Mouse (Mus musculus) heart, postnatal 25 days (tissue): ENCODE results near the gene Gpr19. TPM values are rescaled to one million over a fixed set of nuclear protein-coding genes. Genes with fewer than 3 reads are reported as not detected.

Source experiments
- DNase-seq: peaks from one replicate; pipeline ENCODE4 v3.0.0; 2022; ENCODE audit warnings: low spot score
- intact Hi-C: fragments of 180-260 bp; cut with DNase I; formaldehyde crosslinking; loops from one replicate; pipeline ENCODE4 v1.15.1; 2025
- total RNA-seq, 2 experiments: library from RNA; stranded (reverse); gene quantifications; 2 replicates each; pipeline ENCODE4 v1.2.3; 2021

Gene Gpr19
- total RNA-seq, 2 experiments from 2014 or later, result 3.3 to 5.1 TPM

DNA sequence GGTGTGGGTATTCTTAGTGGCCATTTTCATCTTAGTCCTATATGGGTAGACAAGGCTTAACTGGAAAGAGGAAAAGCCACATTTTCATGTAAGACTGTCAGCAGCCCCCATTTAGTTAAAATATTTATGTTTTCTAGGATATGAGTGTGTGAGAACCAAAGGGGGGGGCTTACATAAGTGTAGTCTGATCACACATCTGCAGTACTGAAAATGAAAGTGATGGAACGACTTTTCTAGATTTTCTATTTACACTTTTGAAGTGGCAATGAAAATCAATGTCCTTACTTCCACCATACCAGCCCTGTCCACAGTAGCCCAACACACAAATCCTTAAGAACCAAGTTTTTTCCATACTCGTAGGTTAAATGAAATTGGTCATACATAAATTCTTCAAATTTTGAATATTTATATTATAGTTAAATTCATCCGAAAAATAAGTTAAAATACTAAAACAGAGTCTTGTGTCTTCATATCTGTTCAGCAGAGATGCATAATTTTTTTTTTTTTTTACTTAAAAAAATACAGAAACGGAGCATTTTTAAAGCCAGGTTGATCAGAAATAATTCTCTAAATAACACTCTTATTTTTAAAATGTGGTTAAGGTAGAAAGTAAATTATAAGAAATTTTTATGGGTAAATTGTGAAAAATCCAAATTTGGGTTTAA, 27.4 kb upstream of the Gpr19 start:
- intact Hi-C loops, result no loop called here
- no peak for DNase-seq

DNA sequence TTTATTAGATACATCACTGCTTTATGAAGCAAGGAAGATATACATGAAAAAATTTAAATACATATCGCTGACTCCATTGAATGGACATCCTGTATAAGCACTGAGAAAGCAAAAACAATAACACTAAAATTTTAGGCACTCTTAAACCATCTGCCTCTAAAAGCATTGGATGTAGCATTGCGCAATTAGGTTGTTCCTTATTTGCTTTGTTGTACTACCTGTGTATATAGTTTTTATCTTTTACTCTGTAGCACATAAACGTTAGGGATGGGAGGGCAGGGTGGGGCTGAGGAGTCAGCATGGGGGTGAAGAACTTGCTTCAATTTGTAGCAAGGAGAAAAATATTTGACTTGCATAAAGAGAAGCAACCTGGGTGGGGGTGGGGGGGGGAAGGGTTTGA, 25.9 kb upstream of the Gpr19 start:
- intact Hi-C loops, result loop anchor here (5.0 kb wide), 1 partner anchor 132 kb away; the partner anchor contains the start of gene Dusp16
- no peak for DNase-seq

DNA sequence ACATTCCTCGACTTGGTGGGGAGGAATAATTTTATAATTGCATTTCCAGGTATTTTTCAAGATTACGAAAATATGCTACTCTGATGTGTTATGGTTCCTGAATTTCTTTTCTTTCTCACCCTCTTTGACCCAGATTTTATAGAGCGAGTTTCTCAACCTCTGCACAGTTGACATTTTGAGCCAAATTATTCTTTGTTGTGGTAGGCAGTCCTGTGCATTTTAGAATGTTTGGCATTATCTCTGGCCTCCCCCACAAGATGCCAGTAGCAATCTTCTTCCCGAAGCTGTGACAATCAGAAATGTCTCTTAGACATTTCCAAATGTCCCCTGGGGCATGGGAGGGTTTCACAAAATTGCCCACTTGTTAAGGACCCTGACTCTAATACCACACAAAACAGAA, 25.3 kb upstream of the Gpr19 start:
- intact Hi-C loops, result loop anchor here (5.0 kb wide), 1 partner anchor 131 kb away; the partner anchor contains the start of gene Dusp16
- no peak for DNase-seq

DNA sequence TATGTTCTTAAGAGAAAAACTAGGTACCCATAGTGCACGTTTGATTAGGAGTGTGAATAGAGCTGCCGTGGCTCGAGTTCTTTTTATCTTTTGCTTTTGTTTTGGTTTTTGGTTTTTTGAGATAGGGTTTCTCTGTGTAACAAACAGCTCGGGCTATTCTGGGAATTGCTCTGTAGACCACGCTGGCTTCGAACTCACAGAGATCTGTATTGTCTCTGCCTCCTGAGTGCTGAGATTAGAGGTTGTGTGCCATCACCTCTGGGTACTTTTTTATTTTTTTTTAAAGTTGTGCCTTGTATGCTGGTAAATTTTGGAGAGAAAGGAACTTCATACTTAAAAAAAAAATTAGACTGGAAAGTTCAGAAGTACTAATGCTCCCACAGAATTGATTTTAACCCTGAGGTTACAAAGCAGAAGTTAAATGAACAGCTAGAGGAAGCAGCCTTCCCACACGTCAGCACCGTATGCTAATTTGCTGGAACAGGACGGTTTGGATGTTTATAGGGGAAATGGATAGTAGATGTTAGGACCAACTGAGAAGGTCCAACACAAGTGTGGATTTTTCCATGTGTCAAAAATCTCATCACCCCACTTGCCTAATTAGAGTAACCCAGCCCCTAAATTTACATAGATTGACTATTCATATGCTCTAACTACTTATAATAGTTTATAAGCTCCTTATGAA, 24.3 kb upstream of the Gpr19 start:
- intact Hi-C loops, result loop anchor here (5.0 kb wide), 1 partner anchor 130 kb away; the partner anchor contains the start of gene Dusp16
- no peak for DNase-seq

DNA sequence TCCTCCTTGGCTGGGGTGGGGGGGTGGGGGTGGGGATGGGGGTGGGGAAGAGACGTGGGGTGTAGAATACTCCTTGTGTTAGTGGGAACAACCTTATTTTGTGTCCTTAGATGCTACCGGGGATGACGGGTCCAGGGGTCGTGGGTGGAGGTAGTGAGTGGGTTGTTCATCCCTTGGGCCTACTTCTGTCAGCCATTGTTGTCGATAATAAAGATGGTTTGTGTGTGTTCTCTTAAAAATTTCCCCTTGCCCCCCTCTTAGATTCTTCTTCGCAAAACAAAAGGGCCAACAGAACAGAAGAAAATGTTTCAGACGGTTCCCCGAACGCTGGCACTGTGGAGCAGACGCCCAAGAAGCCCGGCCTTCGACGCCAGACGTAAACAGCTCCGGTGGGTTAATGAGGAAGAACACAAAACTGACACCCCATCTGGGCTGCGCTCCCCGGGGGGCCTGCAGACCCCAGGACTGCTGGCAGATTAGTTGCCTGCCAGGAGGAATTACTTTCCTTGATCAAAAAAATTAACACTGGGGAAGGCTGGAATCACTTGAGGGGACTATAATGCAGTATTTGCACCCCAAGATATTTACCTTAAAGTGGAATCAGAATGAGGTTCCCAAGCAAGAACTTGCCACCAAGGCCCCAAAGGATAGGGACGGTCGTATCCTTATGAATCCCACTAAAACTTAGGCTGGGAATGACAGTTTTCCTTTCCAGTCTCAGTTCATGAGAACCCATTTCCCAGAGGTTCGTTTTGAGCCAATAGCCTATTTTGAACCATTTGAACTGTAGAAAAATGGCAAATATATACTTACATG, 23.5 kb upstream of the Gpr19 start:
- no peak for DNase-seq
- intact Hi-C loops, result loop anchor here (5.0 kb wide), 1 partner anchor 130 kb away; the partner anchor contains the start of gene Dusp16

DNA sequence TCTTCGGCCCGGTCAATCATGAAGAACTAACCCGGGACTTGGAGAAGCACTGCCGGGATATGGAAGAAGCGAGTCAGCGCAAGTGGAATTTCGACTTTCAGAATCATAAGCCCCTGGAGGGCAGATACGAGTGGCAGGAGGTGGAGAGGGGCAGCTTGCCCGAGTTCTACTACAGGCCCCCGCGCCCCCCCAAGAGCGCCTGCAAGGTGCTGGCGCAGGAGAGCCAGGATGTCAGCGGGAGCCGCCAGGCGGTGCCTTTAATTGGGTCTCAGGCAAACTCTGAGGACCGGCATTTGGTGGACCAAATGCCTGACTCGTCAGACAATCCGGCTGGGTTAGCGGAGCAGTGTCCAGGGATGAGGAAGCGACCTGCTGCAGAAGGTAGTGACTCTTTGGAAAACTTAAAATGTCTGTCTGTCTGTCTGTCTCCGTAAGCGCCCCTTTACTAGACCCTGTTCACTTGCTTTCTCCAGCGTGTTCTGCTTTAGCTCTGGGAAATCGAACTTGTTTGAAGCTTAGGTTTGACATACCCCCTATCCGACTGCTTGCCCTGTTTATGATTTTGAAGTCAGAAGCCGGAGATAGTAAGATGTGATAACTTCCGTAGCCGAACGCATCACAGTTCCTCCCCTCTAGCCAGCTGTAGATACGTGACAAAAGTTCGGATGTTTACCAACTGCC, 22.8 kb upstream of the Gpr19 start:
- intact Hi-C loops, result loop anchor here (5.0 kb wide), 1 partner anchor 129 kb away; the partner anchor contains the start of gene Dusp16
- DNase-seq, result no peak

DNA sequence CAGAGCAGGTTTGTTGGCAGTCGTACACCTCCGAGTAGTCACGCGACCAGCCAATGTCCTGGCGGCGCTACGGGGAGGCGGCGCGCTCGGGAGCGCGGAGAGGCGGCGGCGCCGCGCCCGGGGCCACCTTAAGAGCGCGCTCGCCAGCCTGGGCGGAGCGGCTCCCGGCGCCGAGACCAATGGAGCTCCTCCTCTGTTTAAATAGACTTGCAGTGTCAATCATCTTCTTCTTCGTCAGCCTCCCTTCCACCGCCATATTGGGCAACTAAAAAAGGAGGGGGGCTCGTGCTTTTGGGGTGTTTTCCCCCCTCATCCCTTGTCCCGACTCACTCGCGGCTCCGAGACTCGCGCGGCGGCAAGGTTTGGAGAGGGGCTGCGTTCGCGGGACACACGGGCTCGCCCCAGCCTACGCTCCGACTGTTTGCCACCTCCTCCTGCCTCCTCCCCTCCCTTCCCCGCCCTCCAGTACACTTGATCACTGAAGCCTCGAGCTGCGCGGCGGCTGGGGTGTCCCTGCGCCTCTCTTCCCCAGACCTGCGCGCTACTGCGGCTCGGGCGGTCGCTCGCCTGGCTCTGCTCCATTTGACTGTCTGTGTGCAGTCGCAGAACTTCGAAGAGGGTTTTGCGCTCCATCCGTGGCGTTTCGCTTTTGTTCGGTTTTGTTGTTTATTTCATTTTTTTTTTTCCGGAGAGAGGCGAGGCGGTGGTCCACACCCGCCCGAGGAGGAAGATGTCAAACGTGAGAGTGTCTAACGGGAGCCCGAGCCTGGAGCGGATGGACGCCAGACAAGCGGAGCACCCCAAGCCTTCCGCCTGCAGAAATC, 22.0 kb upstream of the Gpr19 start, which contains the start of gene Cdkn1b:
TSS of gene Cdkn1b (plus strand) at position 212 of the 824 bp plus-strand sequence.
- DNase-seq, result peak; percentile 91
- intact Hi-C loops, result loop anchor here (1.0 to 5.0 kb wide), 2 partner anchors 22 to 128 kb away; partner anchors contain the start of genes Dusp16 and Gpr19

DNA sequence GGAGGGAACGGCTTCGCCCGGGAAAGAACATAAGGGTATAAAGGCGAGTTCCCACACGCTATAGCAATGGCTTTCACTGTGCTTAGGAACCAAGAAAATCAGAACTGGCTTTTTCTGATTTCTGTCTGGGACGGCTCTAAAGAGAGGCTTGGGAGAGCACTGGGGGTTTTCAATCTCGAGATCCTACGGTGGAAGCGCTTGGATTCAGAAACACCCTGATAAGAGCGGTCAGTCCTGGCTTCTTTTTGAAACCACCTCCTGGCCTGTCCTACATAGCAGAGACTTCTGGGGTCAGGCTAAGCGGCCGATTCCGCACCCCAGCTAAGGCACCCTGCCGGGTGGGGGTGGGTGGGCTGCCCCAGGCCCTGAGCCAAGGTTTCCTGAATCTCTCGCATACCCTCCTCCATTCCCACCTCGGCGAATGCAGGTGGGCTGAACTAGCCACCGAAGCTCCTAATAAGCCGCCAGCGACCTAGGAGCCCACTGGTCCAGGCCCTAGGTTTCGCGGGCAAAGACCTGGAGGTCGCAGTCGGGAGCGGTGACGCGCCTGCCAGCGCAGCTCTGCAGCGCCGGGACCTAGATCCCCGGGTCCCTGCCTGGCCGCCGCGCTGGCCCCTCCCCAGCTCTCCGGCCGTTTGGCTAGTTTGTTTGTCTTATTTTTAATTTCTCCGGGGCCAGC, 21.3 kb upstream of the Gpr19 start:
- DNase-seq, result no peak
- intact Hi-C loops, result loop anchor here (1.0 to 5.0 kb wide), 2 partner anchors 21 to 127 kb away; partner anchors contain the start of genes Dusp16 and Gpr19

DNA sequence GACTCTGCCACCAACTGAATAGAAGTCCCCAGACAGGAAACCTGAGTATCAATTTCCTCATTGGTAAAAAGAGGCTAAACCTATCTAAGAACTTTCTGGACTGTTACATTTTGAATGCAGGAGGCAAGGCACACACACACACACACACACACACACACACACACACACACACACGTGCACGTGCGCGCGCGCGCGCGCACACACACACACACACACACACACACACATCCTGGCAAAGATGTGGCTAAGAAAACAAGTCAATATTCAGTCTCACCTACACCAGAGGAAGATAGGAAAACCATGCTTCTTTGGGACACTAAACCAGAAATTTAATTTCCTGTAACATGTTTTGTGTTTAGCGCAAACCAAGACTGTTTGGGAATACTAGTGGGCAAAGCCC, 20.4 kb upstream of the Gpr19 start:
- intact Hi-C loops, result no loop called here
- no peak for DNase-seq

DNA sequence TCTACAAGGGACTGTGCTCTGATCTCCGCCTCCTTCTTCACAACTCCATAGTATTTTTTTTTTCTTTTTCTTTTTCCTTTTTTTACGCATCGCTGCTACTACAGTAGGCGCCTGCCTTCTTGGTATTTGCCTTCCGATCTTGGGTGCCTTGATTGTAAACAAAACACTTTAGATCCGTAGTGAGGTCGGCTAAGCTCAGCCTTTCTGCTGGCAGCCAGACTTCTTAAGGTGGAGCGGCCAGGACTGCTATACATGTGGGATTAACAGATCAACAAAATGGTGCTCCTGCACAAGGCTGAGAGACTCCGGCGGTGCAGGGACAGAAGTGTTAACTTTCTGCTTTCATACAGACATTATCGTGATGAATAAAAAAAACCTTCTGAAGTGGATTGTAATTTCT, 18.7 kb upstream of the Gpr19 start:
- intact Hi-C loops, result loop anchor here (2.0 kb wide), 1 partner anchor 16 kb away; no protein-coding TSS in a partner anchor
- no peak for DNase-seq

DNA sequence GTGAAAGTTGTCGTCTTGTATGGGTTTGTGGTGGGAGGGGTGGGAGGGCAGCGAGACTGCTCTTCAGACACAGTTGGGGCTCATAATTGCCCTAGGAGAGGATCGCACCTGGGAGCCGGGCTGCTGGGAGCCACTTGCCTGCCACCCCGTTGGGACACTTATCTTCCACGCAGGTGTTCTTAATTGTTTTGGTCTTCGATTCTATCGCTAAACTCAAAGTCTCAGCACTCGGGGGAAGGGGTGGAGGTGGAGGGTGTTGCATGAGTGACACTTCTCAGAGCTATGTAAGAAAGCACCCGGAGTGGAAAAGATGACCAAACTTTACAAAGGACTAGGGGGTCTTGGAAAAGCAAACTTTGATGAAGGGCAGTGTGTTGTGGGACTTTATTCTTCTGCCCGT, 18.3 kb upstream of the Gpr19 start:
- no peak for DNase-seq
- intact Hi-C loops, result loop anchor here (2.0 kb wide), 1 partner anchor 16 kb away; no protein-coding TSS in a partner anchor

DNA sequence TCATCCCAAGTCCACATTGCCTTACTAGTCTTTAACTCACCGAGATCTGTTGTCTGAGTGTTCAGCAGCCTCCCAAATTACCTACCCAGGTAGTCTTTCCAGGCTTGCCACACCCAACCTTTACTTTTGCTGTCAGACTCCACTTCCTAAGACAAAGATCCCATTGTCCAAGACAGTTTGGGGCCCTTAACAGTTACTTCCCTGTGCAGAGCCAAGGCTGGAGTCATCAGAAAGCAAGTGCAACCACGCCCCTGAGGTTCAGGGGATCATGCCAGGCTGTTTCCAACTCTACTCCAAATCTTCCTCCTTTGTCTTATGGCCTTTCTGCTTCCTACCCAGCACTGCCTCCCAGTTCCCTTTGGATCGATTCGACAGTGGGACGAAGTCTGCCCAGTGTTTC, 16.1 kb upstream of the Gpr19 start:
- intact Hi-C loops, result no loop called here
- no peak for DNase-seq

DNA sequence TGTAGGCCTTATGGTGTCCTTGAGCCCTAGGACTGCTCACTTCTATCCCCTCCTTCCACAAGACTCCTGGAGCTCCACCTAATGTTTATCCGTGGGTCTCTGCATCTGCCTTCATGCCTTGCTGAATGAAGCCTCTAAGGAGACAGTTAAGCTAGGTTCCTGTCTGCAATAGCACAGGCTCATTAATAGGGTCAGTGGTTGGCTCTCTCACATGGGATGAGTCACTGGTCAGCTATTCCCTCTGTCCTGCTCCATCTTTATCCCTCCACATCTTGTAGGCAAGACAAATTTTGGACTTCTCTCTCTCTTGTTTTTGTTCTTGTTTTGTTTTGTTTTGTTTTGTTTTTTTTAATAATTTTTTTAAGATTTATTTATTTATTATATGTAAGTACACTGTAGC, 7.4 kb upstream of the Gpr19 start:
- DNase-seq, result no peak
- intact Hi-C loops, result no loop called here

DNA sequence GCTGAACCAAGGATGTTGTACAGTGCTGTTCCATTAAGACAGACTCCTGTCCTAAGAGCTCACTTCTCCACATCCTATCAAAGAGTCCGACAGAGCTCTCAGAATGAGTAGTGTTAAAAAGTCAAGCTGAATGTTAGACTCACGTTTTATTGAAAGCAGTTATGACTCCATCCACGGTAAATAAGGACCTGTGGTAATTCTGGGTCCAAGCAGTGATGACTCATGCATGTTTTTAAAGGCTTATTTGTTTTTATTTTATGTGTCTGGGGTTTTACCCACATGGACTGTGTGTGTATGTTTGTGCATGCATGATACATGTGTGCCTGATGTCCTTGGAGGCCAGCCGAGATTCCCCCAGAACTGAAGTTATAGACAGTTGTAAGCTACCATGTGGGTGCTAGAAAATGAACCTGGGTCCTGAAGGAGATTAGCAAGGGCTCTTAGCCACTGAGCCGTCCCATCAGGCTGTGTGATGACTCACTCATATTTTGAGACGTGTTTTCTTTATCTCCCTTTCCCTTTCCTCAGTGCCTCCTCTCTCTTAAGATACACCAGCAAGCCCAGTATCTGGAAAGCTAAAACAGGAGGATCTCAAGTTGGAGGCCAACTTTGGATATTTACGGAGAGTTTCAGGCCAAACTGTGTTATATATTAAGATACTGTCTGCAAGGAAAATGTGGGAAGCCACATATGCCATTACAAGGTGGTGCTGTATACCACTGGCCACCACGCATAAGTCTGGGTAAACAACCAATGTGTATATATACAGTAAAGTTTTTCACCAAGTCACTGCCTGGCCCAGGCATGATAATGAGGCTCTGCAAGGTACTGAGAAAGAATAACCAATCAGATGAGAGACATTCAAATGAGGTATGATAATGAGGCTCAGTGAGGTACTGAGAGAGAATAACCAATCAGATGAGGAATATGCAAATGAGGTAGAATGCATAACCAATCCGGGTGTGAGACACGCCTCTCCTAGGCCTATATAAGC, 5.8 kb upstream of the Gpr19 start:
- intact Hi-C loops, result no loop called here
- no peak for DNase-seq

DNA sequence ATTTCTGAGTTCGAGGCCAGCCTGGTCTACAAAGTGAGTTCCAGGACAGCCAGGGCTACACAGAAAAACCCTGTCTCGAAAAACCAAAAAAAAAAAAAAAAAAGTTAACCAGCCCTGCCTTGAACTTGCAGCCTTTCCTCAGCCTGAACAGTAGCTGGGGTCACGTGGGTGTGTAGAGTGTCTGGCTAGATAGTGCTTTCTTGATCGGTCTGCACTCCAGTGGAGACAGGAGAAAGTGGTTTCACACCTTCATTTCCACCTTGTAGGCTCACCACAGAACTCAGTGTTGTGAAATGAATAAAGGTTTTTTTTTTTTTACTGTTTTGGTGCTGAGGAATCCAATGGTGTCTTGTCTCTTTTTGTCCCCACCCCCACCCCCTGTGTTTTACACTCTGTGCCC, 5.0 kb upstream of the Gpr19 start:
- intact Hi-C loops, result no loop called here
- DNase-seq, result no peak

DNA sequence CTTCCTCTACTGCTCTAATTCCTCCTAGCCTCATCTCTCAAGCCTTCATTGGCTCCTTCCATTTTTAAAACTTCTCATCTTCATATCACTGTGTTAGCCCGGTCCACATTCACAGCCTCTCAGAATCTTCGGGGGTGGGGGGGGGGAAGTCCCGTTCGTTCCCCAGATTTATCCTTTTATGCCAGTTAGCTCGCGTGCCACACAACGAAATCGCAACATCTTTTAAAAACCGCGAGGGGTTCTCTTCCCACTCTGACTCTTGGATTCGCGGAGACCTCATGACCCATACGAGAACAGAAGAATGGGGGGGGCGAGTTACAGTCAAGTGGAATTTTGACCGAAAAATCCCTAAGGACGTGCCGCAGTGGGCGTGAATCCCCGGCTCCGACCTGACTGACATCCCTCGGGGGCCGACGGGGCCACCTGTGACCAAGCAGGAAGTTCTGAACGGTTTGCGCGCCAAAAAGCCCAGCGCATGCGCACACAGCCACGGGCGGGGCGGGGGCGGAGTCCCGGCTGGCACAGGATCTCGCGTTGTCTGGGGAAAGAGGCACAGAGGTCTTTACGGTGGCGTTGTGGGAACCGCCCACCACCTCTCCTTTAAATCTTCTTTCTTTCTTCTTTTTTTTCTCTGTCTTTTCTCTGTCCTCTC, 809 bp downstream of the Gpr19 start:
- intact Hi-C loops, result loop anchor here (1.0 to 5.0 kb wide), 2 partner anchors 23 to 50 kb away; partner anchors contain the start of gene Cdkn1b
- DNase-seq, result peak; percentile 94
